Mouse (Mus musculus) heart, adult 8-10 months (tissue): Measurements from ENCODE around the gene Hs3st3b1. TPM values are rescaled to one million over a fixed set of nuclear protein-coding genes. Genes with fewer than 3 reads are reported as not detected.

ENCODE experiments used
- DNase-seq: peaks from one replicate; pipeline ENCODE4 v3.0.0; 2022; ENCODE audit warnings: low spot score
- total RNA-seq, 4 experiments: library from RNA; stranded (reverse); gene quantifications; 2 replicates each; pipeline ENCODE4 v1.2.4; 2022

The Hs3st3b1 gene
- total RNA-seq, 4 experiments from 2014 or later: 0.66 to 1.0 (median 0.86) TPM

GRCm38 (mm10) chr11:63924286-63924930 lies 2.3 kb upstream of the Hs3st3b1 start:
- DNase-seq: no peak

- no peak for DNase-seq
Measured at GRCm38 (mm10) chr11:63923386-63923785, 1.3 kb upstream of the Hs3st3b1 start.

- DNase-seq: no peak
Measured at GRCm38 (mm10) chr11:63921044-63921951, 792 bp downstream of the Hs3st3b1 start.

- peak; percentile 48 for DNase-seq
Measured at GRCm38 (mm10) chr11:63920531-63920930, 1.6 kb downstream of the Hs3st3b1 start.

GRCm38 (mm10) chr11:63919211-63920098 lies 2.6 kb downstream of the Hs3st3b1 start:
- DNase-seq: no peak

- no peak for DNase-seq
Measured at GRCm38 (mm10) chr11:63918321-63919105, 3.6 kb downstream of the Hs3st3b1 start.

GRCm38 (mm10) chr11:63917561-63917960 lies 4.5 kb downstream of the Hs3st3b1 start:
- no peak for DNase-seq

- DNase-seq: peak; percentile 64
Measured at GRCm38 (mm10) chr11:63914388-63914787, 7.7 kb downstream of the Hs3st3b1 start.

- no peak for DNase-seq
Measured at GRCm38 (mm10) chr11:63913936-63914335, 8.2 kb downstream of the Hs3st3b1 start.

- DNase-seq: no peak
Measured at GRCm38 (mm10) chr11:63911001-63911400, 11.1 kb downstream of the Hs3st3b1 start.

GRCm38 (mm10) chr11:63909961-63910360 lies 12.1 kb downstream of the Hs3st3b1 start:
- DNase-seq: no peak

- DNase-seq: no peak
Measured at GRCm38 (mm10) chr11:63908500-63908899, 13.6 kb downstream of the Hs3st3b1 start.

GRCm38 (mm10) chr11:63906552-63907353 lies 15.3 kb downstream of the Hs3st3b1 start:
- peak; percentile 56 for DNase-seq

GRCm38 (mm10) chr11:63904787-63905186 lies 17.3 kb downstream of the Hs3st3b1 start:
- no peak for DNase-seq

- DNase-seq: peak; percentile 18
Measured at GRCm38 (mm10) chr11:63898509-63899168, 23.5 kb downstream of the Hs3st3b1 start.

GRCm38 (mm10) chr11:63897856-63898508 lies 24.1 kb downstream of the Hs3st3b1 start:
- DNase-seq: no peak

- no peak for DNase-seq
Measured at GRCm38 (mm10) chr11:63897011-63897410, 25.1 kb downstream of the Hs3st3b1 start.

- DNase-seq: no peak
Measured at GRCm38 (mm10) chr11:63894188-63894587, 27.9 kb downstream of the Hs3st3b1 start.

- no peak for DNase-seq
Measured at GRCm38 (mm10) chr11:63893557-63893956, 28.5 kb downstream of the Hs3st3b1 start.
